Mouse (Mus musculus) liver, embryonic 14.5 days (tissue): ENCODE data around the gene Gtf2i. TPM values are rescaled to one million over a fixed set of nuclear protein-coding genes. Genes with fewer than 3 reads are reported as not detected.

Experiments
- ATAC-seq: fragments of 200-750 bp; cut with Nextera tagmentation; 2 replicates; pipeline ENCODE4 v1.8.0; 2017; ENCODE audit warnings: moderate number of reproducible peaks, mild to moderate bottlenecking, moderate library complexity; ENCODE audit not compliant: insufficient read depth
- DNase-seq, 3 experiments: peaks; one replicate each; pipeline ENCODE4 v3.0.0-alpha.2; 2012 to 2013; ENCODE audit warnings: low read depth in 3 of 3, low spot score in 3 of 3
- H3K27ac ChIP-seq: fragments of 300-500 bp; sonication (generic); 2 replicates; pipeline ENCODE4 v1.5.1; 2014; ENCODE audit warnings: moderate library complexity, mild to moderate bottlenecking, control low read depth, inconsistent platforms
- H3K27me3 ChIP-seq: fragments of 300-500 bp; sonication (generic); 2 replicates; pipeline ENCODE4 v1.6.1; 2014; ENCODE audit warnings: mild to moderate bottlenecking, low read length, moderate library complexity; ENCODE audit not compliant: control insufficient read depth, insufficient read depth
- H3K36me3 ChIP-seq: fragments of 300-500 bp; sonication (generic); replicated peaks from 2 replicates; pipeline ENCODE4 v1.6.1; 2014; ENCODE audit warnings: low read depth; ENCODE audit not compliant: control insufficient read depth, insufficient read depth
- H3K4me1 ChIP-seq, 2 experiments: fragments of 200-500 bp in 1 of 2; fragments of 300-500 bp in 1 of 2; sonication (generic) in 1 of 2; replicated peaks; 2 replicates each; pipeline ENCODE4 v1.6.1; 2012 to 2014; ENCODE audit warnings: antibody characterized with exemption in 1 of 2, inconsistent platforms in 1 of 2, low read length in 1 of 2; ENCODE audit not compliant: control insufficient read depth in 2 of 2, insufficient read depth in 2 of 2
- H3K4me2 ChIP-seq: fragments of 300-500 bp; sonication (generic); 2 replicates; pipeline ENCODE4 v1.6.1; 2014; ENCODE audit warnings: low read depth, mild to moderate bottlenecking, control low read depth, moderate library complexity
- H3K4me3 ChIP-seq, 2 experiments: fragments of 200-500 bp in 1 of 2; fragments of 300-500 bp in 1 of 2; sonication (generic) in 1 of 2; 2 replicates each; pipeline ENCODE4 v1.5.1; 2012 to 2014; ENCODE audit warnings: low read depth in 2 of 2, low read length in 2 of 2, mild to moderate bottlenecking in 2 of 2, control low read depth in 1 of 2, inconsistent platforms in 1 of 2, moderate library complexity in 1 of 2; ENCODE audit not compliant: insufficient read depth in 1 of 2
- H3K9ac ChIP-seq: fragments of 300-500 bp; sonication (generic); replicated peaks from 2 replicates; pipeline ENCODE4 v1.6.1; 2014; ENCODE audit warnings: mild to moderate bottlenecking, control low read depth, moderate library complexity
- H3K9me3 ChIP-seq: fragments of 300-500 bp; sonication (generic); 2 replicates; pipeline ENCODE4 v1.6.1; 2016; ENCODE audit warnings: low read length, mixed read lengths; ENCODE audit not compliant: control insufficient read depth
- CTCF ChIP-seq: IDR thresholded peaks from 2 replicates; pipeline ENCODE4 v1.5.1; 2016; ENCODE audit warnings: antibody characterized with exemption, low read depth, control low read depth
- WGBS: fragments of 180-500 bp; shearing (Covaris S2); extraction: QIAGEN DNeasy Blood & Tissue Kit; methylation state at CpG from one replicate; pipeline ENCODE4 v1.1.7; 2014; ENCODE audit not compliant: insufficient replicate concordance; 5-methylcytosine and 5-hydroxymethylcytosine counted together
- microRNA-seq: library from miRNA; unstranded; fragments of <30 nt; microRNA quantifications from one replicate; pipeline ENCODE4, GENCODE M21; 2016
- polyA plus RNA-seq, 2 experiments: library from polyadenylated mRNA; depleted of rRNA in 1 of 2; stranded (reverse) in 1 of 2; unstranded in 1 of 2; fragments of >200 nt; fragmentation: Nextera tagmentation in 1 of 2; extraction: Ambion mirVana in 1 of 2; gene quantifications; 2 replicates each; pipeline versions ENCODE4 v1.2.1 to v1.2.3; 2012 to 2014

The Gtf2i gene
- polyA plus RNA-seq, 2 experiments, result 26.1 to 26.5 TPM

DNA sequence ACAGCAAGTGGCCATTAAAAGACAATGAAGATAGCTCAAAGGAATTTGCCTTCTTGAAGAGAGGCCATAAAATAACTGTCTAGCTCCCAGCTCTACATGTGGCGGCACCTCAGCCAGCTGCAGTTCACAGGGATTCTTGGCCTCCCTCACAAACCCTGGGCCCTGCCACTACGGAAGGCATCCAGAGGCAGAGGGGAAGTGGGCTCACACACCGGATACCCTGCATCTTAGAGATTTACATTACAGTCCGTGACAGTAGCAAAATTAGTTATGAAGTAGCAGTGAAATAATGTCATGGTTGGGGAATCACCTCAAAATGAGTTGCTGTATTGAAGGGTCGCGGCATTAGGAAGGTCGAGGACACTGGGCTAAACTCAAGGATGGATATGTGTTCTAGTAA, 126.0 kb downstream of the Gtf2i start:
- Histone ChIP-seq H3K4me1 (peaks cover under 1 to 1% of the 10 kb centered on the region in 2 experiments; a peak in 3 of 4 replicates), H3K27me3 (no peaks in the 10 kb centered on the region), H3K4me2 (no peak overlapping the region), H3K9ac (no peak overlapping the region), H3K9me3 (no peaks in the 10 kb centered on the region), H3K36me3 (no peaks in the 10 kb centered on the region), H3K27ac (no peak overlapping the region), H3K4me3 (no peak overlapping the region)
- 37% methylated on average over 7 of the region's 7 CpGs for WGBS
- DNase-seq (no peak), ATAC-seq (no peak)
- TF ChIP-seq CTCF, result no peak

Small RNAs within 50 kb of the gene (microRNA-seq; reads per million reads assigned to microRNA genes)
- not detected for gene Mir3965

Other genes starting within 250 kb of the Gtf2i start
- gene Castor2, start 215.0 kb downstream of the Gtf2i start, polyA plus RNA-seq (2012; rRNA removed), result 0.18 and 0.21 TPM in 2 replicates
- 0.28 and 0.45 TPM in 2 replicates for gene Castor2, start 215.0 kb downstream of the Gtf2i start, polyA plus RNA-seq (2014; fragmentation: Nextera tagmentation; extraction: Ambion mirVana)
- gene Rcc1l, start 138.0 kb downstream of the Gtf2i start, polyA plus RNA-seq (2012; rRNA removed), result 6.5 and 8.4 TPM in 2 replicates
- gene Rcc1l, start 138.0 kb downstream of the Gtf2i start, polyA plus RNA-seq (2014; fragmentation: Nextera tagmentation; extraction: Ambion mirVana), result 11.1 and 11.2 TPM in 2 replicates
- 2.0 TPM in 2 replicates for gene Gtf2ird2, start 130.7 kb downstream of the Gtf2i start, polyA plus RNA-seq (2012; rRNA removed)
- gene Gtf2ird2, start 130.7 kb downstream of the Gtf2i start, polyA plus RNA-seq (2014; fragmentation: Nextera tagmentation; extraction: Ambion mirVana), result 1.1 and 1.2 TPM in 2 replicates
- gene Ncf1, start 85.1 kb downstream of the Gtf2i start, polyA plus RNA-seq (2012; rRNA removed), result 7.7 and 9.8 TPM in 2 replicates
- 9.8 and 11.1 TPM in 2 replicates for gene Ncf1, start 85.1 kb downstream of the Gtf2i start, polyA plus RNA-seq (2014; fragmentation: Nextera tagmentation; extraction: Ambion mirVana)
- gene Gtf2ird1, start 142.0 kb upstream of the Gtf2i start, polyA plus RNA-seq (2012; rRNA removed), result 7.5 and 7.9 TPM in 2 replicates
- 8.4 and 9.7 TPM in 2 replicates for gene Gtf2ird1, start 142.0 kb upstream of the Gtf2i start, polyA plus RNA-seq (2014; fragmentation: Nextera tagmentation; extraction: Ambion mirVana)
- gene Clip2, start 237.7 kb upstream of the Gtf2i start, polyA plus RNA-seq (2012; rRNA removed), result 1.5 and 1.8 TPM in 2 replicates
- gene Clip2, start 237.7 kb upstream of the Gtf2i start, polyA plus RNA-seq (2014; fragmentation: Nextera tagmentation; extraction: Ambion mirVana), result 0.36 and 0.47 TPM in 2 replicates
- not detected in 2 replicates for gene Syna, start 245.4 kb upstream of the Gtf2i start, polyA plus RNA-seq (2012; rRNA removed)
- gene Syna, start 245.4 kb upstream of the Gtf2i start, polyA plus RNA-seq (2014; fragmentation: Nextera tagmentation; extraction: Ambion mirVana), result not detected in 2 replicates